10 mouse cellular contexts compared by ENCODE assay signal in genomic region chr12:40680551-40680950, GRCm38 (mm10).
DNase-seq lines count a peak whose midpoint lies in the region; ATAC-seq lines count a peak whose summit lies in the region.
"Had no signal": no experiment of that assay in that cellular context is flagged by ENCODE, and none has a peak within 500 bp of the region (broad histone marks: within the 10 kb centered on the region; RNA-seq: fewer than 3 reads in every experiment).

No protein-coding gene starts in this region.

- H3K4me1 ChIP-seq in intestine, embryonic 16.5 days (ENCODE audit: control insufficient read depth, insufficient read depth, low read length): no peaks in the 10 kb centered on the region
- H3K4me1 ChIP-seq in intestine, embryonic 15.5 days (replicated peaks): no peaks in the 10 kb centered on the region
- H3K4me1 ChIP-seq in forebrain, embryonic 16.5 days (replicated peaks; ENCODE audit: control insufficient read depth, insufficient read depth, low read length): no peaks in the 10 kb centered on the region
- H3K4me1 ChIP-seq: embryonic facial prominence, embryonic 15.5 days; stomach, embryonic 15.5 days had no signal

- H3K36me3 ChIP-seq in intestine, embryonic 16.5 days (ENCODE audit: control insufficient read depth, insufficient read depth, low read length): no peaks in the 10 kb centered on the region
- H3K36me3 ChIP-seq in intestine, embryonic 15.5 days: no peaks in the 10 kb centered on the region
- H3K36me3 ChIP-seq in forebrain, embryonic 16.5 days (ENCODE audit: control insufficient read depth, insufficient read depth): peaks cover 3% of the 10 kb centered on the region; the same call in 1 of the 2 replicates
- H3K36me3 ChIP-seq: embryonic facial prominence, embryonic 15.5 days; stomach, embryonic 15.5 days had no signal

- ATAC-seq in intestine, embryonic 16.5 days: peak; percentile 23; the same call in 1 of the 2 replicates
- no peak for ATAC-seq in intestine, embryonic 15.5 days
- ATAC-seq in neutrophil, adult 5-6 weeks (ENCODE audit: extremely low read depth, insufficient number of reproducible peaks, low FRiP score, poor library complexity, severe bottlenecking): peak; percentile 96
- ATAC-seq in forebrain, embryonic 16.5 days: no peak

- no peak overlapping the region for H3K4me2 ChIP-seq in intestine, embryonic 16.5 days (ENCODE audit: low read depth, low read length)
- no peak overlapping the region for H3K4me2 ChIP-seq in intestine, embryonic 15.5 days (replicated peaks)
- no peak overlapping the region for H3K4me2 ChIP-seq in forebrain, embryonic 16.5 days (ENCODE audit: low read length)
- H3K4me2 ChIP-seq: embryonic facial prominence, embryonic 15.5 days; stomach, embryonic 15.5 days had no signal

- no peaks in the 10 kb centered on the region for H3K9me3 ChIP-seq in intestine, embryonic 16.5 days (ENCODE audit: control insufficient read depth, low read length)
- H3K9me3 ChIP-seq in intestine, embryonic 15.5 days: no peaks in the 10 kb centered on the region
- no peaks in the 10 kb centered on the region for H3K9me3 ChIP-seq in forebrain, embryonic 16.5 days (ENCODE audit: control insufficient read depth, low read length)
- H3K9me3 ChIP-seq: embryonic facial prominence, embryonic 15.5 days; stomach, embryonic 15.5 days had no signal

- no peak overlapping the region for H3K9ac ChIP-seq in intestine, embryonic 16.5 days (ENCODE audit: low read depth, low read length)
- no peak overlapping the region for H3K9ac ChIP-seq in intestine, embryonic 15.5 days
- no peak overlapping the region for H3K9ac ChIP-seq in forebrain, embryonic 16.5 days (replicated peaks; ENCODE audit: low read depth, low read length)
- H3K9ac ChIP-seq: embryonic facial prominence, embryonic 15.5 days; stomach, embryonic 15.5 days had no signal

- WGBS in intestine, embryonic 16.5 days: 95% methylated on average over 1 of the region's 1 CpGs
- 96% methylated on average over 1 of the region's 1 CpGs for WGBS in intestine, embryonic 15.5 days
- 91% methylated on average over 1 of the region's 1 CpGs for WGBS in forebrain, embryonic 16.5 days

- H3K27ac ChIP-seq in intestine, embryonic 16.5 days (ENCODE audit: low read length): no peak overlapping the region
- H3K27ac ChIP-seq in intestine, embryonic 15.5 days: no peak overlapping the region
- H3K27ac ChIP-seq in forebrain, embryonic 16.5 days (ENCODE audit: low read length): no peak overlapping the region
- H3K27ac ChIP-seq: embryonic facial prominence, embryonic 15.5 days; stomach, embryonic 15.5 days had no signal

- DNase-seq in A20 (ENCODE audit: low read depth, low spot score): peak; percentile 80
- DNase-seq in MN1 (ENCODE audit: low spot score): peak; percentile 19
- peak; percentile 57 for DNase-seq in embryo, embryonic 11 days
- DNase-seq in kidney, postnatal 36 days: peak; percentile 61 to 76

- H3K27me3 ChIP-seq in intestine, embryonic 16.5 days (replicated peaks; ENCODE audit: control insufficient read depth, insufficient read depth, low read length): no peaks in the 10 kb centered on the region
- H3K27me3 ChIP-seq in intestine, embryonic 15.5 days (replicated peaks): no peaks in the 10 kb centered on the region
- H3K27me3 ChIP-seq in forebrain, embryonic 16.5 days (replicated peaks; ENCODE audit: control insufficient read depth, insufficient read depth, low read length): no peaks in the 10 kb centered on the region
- H3K27me3 ChIP-seq: embryonic facial prominence, embryonic 15.5 days; stomach, embryonic 15.5 days had no signal

- no peak overlapping the region for H3K4me3 ChIP-seq in intestine, embryonic 16.5 days (ENCODE audit: low read length)
- H3K4me3 ChIP-seq in intestine, embryonic 15.5 days (replicated peaks): no peak overlapping the region
- H3K4me3 ChIP-seq in forebrain, embryonic 16.5 days (replicated peaks; ENCODE audit: low read length): no peak overlapping the region
- H3K4me3 ChIP-seq: embryonic facial prominence, embryonic 15.5 days; stomach, embryonic 15.5 days had no signal

Comparison
In these comparisons a context has a peak if more than half of its experiments do, and no peak if none do; other contexts are left out.
1. ATAC-seq: peak in intestine, embryonic 16.5 days (single experiment) and neutrophil, adult 5-6 weeks (single experiment); none in intestine, embryonic 15.5 days (single experiment) and forebrain, embryonic 16.5 days (single experiment).
2. DNase-seq: peak in every context shown above with its lines; median percentile 80 in A20; 68 in kidney, postnatal 36 days; 57 in embryo, embryonic 11 days; 19 in MN1.